Mouse (Mus musculus) frontal cortex, postnatal 10 days (tissue): ENCODE results near the gene Phf12.
"Not testable (repeated sequence)": the region's sequence is repeated elsewhere in the genome, so short reads cannot be mapped to it uniquely, and the experiment has no call there.

Experiments used
- DNase-seq, 2 experiments: peaks; one replicate each; pipeline ENCODE4 v3.0.0; 2022; ENCODE audit warnings: low spot score in 2 of 2, mixed read lengths in 1 of 2

Gene Phf12

GRCm38 (mm10) chr11:78031947-78032808 is 49.6 kb downstream of the Phf12 start, which contains the start of gene Dhrs13:
Gene Dhrs13 (plus strand): TSS chr11:78032280.
- peak; percentile 81 to 89 for DNase-seq

DNA sequence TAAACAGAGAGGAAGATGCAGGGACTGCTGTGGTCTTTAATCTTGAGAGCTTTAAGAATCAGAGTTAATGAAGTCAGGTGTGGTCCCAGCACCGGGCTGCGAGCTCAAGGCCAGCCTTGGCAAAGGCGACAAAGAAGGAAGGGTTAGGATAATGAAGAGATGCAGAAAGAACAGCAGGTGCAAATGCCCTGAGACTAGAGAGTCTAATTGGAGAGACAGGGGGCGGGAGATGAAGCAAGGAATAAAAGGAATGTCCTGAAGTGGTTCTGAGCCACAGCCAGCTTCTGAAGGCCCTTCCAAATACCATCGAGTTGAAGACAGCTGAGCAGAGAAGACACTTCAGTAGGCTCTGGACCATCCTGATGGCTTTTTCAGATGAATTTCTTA is 50.2 kb downstream of the Phf12 start:
- no peak for DNase-seq

DNA sequence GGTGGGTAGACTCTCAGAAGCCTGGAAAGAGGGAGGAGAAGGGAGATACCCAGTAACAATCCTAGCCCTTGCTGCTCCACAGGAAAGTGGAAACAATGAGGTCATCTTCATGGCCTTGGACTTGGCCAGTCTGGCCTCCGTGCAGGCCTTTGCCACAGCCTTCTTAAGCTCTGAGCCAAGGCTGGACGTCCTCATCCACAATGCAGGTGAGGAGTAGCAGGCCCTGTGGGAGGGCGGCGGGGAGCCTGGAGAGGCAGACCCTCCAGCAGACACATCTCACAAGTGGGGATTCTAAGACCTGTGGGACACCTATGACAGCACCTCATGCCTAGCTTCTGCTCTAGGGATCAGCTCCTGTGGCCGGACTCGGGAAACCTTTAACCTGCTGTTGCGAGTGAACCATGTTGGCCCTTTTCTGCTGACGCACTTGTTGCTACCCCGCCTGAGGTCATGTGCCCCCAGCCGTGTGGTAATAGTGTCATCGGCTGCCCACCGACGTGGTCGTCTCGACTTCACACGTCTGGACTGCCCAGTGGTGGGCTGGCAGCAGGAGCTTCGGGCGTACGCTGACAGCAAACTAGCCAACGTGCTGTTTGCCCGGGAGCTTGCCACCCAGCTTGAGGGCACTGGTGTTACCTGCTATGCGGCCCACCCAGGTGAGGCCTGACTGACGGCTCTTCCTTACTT is 51.5 kb downstream of the Phf12 start:
- DNase-seq: no peak

GRCm38 (mm10) chr11:78036791-78037190 is 54.2 kb downstream of the Phf12 start:
- DNase-seq: no peak

DNA sequence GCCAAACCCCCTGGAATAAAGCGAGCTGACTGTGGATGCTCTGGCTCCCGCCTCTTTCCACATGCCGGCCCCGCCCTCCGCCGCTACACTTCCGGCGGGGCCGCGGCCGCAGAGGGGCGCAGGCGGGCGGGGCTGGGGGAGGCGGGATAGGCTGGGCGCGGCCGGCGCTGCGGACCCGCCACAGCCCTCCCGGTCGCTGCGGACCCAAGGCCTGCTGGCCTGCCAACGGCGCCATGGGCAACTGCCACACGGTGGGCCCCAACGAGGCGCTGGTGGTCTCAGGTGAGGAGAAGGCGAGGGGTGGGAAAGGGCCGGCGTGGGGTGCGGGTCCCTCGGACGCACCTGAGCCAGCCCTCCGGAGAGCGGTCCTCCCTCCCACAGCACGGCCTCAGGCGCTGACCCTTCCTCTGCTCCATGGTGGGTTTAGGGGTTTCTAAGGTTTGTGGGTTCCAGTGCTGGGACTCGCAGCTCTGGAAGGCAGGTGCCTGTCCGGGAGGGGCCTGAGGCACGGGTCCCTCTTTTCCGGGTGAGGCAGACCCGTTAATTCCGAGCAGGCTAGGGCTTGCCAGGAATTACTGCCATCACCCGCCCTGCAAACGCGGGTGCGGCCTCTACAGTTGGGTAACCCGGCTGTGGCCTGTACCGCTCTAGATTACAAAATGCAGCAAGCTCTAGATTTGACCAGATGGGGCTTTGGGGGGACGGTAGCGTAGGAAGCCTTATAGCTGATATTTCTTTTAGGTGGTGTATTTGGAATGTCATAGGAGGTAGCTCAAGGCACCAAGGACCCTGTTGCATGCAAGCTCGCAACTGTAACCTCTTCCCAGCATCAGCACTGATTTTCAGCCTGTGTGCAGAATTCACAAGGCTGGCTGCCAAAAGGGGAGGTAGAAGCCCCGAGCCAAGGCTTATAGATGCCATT is 55.5 kb downstream of the Phf12 start, which contains the start of gene Flot2:
TSS of gene Flot2 (plus strand) at position 101 of the 922 bp plus-strand sequence.
- peak in 1 of 2 experiments; percentile 29 for DNase-seq

GRCm38 (mm10) chr11:78040878-78041277 is 58.3 kb downstream of the Phf12 start:
- DNase-seq: no peak

DNA sequence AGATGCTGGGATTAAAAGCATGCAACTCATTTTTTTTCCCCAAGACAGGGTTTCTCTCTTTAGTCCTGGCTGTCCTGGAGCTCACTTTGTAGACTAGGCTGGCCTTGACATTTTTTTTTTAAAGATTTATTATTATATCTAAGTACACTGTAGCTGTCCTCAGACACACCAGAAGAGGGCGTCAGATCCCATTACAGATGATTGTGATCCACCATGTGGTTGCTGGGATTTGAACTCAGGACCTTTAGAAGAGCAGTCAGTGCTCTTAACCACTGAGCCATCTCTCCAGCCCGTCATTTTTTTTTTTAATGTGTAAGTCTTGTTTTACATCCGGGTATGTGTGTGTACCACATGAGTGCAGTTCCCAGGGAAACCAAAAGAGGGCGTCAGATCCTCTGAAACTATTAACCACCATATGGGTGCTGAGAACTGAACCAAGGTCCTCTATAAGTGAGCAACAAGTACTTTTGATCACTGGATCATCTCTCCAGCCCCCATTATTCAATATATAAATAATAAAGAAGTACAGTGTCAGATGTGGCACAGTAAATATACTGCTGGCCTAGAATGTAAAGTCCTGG is 59.8 kb downstream of the Phf12 start:
- DNase-seq: not testable (repeated sequence)

- peak; percentile 40 to 51 for DNase-seq
These were observed 62.3 kb downstream of the Phf12 start for GRCm38 (mm10) chr11:78044758-78045251.

- DNase-seq: not testable (repeated sequence)
These were observed 66.1 kb downstream of the Phf12 start for GRCm38 (mm10) chr11:78048637-78049036.

GRCm38 (mm10) chr11:78053078-78053477 is 70.5 kb downstream of the Phf12 start:
- DNase-seq: no peak

DNA sequence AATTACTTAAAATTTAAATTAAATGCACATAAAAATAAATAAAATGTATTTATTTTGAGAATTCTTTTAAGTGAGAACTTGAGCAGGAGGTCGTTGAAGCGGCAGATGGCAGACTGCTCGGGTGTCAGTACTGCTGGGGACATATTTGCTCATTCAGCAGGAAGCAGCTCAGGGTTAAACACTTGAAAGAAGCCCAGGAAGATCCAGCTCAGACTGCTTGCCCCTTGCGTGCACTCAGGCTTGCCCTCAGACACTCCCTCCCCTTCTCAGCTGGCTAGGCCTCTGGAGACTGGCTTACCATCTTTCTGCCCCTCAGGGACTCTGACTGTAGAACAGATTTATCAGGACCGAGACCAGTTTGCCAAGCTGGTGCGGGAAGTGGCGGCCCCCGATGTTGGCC is 74.4 kb downstream of the Phf12 start:
- no peak for DNase-seq

GRCm38 (mm10) chr11:78059833-78060757 is 77.5 kb downstream of the Phf12 start:
- DNase-seq: peak; percentile 56 to 63

DNA sequence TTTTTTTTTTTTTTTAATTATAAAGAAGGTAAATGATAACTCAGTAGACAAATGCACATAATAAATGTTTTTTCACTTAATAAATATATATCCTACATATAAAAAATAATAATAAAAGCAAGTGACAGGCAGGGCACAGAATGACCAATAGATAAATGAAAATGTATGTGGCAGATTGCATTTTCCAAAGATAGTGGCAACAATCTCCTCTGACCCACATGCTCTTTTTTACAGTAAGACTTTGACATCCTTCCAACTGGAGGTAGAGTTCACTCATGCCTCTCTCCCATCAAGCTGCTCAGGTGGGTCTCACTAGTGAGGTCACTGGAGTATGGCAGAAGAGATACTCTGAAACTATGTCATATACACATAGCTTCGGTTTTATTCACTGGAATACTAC is 80.0 kb downstream of the Phf12 start:
- DNase-seq: no peak

- DNase-seq: no peak
These were observed 83.4 kb downstream of the Phf12 start for GRCm38 (mm10) chr11:78065906-78066305.

GRCm38 (mm10) chr11:78066641-78067040 is 84.1 kb downstream of the Phf12 start:
- no peak for DNase-seq

DNA sequence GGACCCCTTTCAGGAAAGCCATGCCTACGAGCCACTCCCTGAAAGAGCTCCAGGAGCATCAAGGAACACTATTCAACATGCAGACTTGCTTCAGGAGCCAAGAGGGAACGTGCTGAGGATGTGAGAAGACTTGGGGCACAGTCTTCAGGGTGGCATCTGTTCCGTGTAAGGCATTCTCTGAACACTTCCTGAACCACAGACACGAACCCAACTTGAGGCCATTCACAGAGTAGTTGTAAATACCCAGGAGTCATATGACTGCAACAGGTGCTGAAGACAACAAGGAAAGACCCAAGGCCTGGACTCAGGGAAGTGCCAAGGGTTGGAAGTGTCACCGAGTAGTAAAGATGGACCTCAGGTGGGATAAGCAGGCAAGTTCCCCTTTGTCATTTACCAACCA is 85.0 kb downstream of the Phf12 start:
- DNase-seq: no peak

DNA sequence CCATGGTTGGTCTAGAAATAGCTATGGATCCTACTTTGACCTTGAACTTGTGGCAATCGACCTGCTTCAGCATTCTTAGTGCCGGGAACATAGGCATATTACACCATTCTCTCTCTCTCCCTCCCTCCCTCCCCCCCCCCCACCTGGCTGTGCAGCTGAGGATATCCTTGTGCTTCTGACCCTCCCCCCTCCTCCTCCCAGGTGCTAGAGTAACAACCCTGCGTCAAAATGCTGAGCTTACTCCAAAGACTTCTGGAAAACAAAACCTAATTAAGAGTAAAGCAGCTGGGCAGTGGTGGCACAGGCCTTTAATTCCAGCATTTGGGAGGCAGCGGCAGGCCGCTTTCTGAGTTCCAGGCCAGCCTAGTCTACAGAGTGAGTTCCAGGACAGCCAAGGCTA is 86.6 kb downstream of the Phf12 start:
- DNase-seq: no peak

- no peak for DNase-seq
These were observed 87.1 kb downstream of the Phf12 start for GRCm38 (mm10) chr11:78069646-78070045.

- DNase-seq: no peak
These were observed 89.4 kb downstream of the Phf12 start for GRCm38 (mm10) chr11:78071938-78072337.
